Mouse (Mus musculus) limb, embryonic 11.5 days (tissue): ENCODE measurements around the gene Hmgb2. TPM values are rescaled to one million over a fixed set of nuclear protein-coding genes. Genes with fewer than 3 reads are reported as not detected.
"Not testable (repeated sequence)": the region's sequence is repeated elsewhere in the genome, so short reads cannot be mapped to it uniquely, and the experiment has no call there.

ENCODE experiments used
- ATAC-seq: fragments of 200-750 bp; cut with Nextera tagmentation; 2 replicates; pipeline ENCODE4 v1.8.0; 2017; ENCODE audit warnings: low read depth; ENCODE audit not compliant: insufficient number of reproducible peaks, low FRiP score, low TSS enrichment
- DNase-seq: peaks from one replicate; pipeline ENCODE4 v3.0.0-alpha.2; 2015; ENCODE audit warnings: low spot score
- H3K27ac ChIP-seq: fragments of 300-500 bp; sonication (generic); replicated peaks from 2 replicates; pipeline ENCODE4 v1.5.1; 2014; ENCODE audit warnings: low read depth, mild to moderate bottlenecking, low read length
- H3K27me3 ChIP-seq: fragments of 300-500 bp; sonication (generic); 2 replicates; pipeline ENCODE4 v1.6.1; 2014; ENCODE audit warnings: mild to moderate bottlenecking, low read length, mixed read lengths; ENCODE audit not compliant: control insufficient read depth, insufficient read depth
- H3K36me3 ChIP-seq: fragments of 300-500 bp; sonication (generic); 2 replicates; pipeline ENCODE4 v1.6.1; 2014; ENCODE audit warnings: mild to moderate bottlenecking, low read length, moderate library complexity, mixed read lengths; ENCODE audit not compliant: control insufficient read depth, insufficient read depth
- H3K4me1 ChIP-seq: fragments of 300-500 bp; sonication (generic); 2 replicates; pipeline ENCODE4 v1.6.1; 2014; ENCODE audit warnings: low read length, mixed read lengths; ENCODE audit not compliant: control insufficient read depth, insufficient read depth
- H3K4me2 ChIP-seq: fragments of 300-500 bp; sonication (generic); 2 replicates; pipeline ENCODE4 v1.6.1; 2014; ENCODE audit warnings: low read depth, mild to moderate bottlenecking, moderate library complexity; ENCODE audit not compliant: severe bottlenecking
- H3K4me3 ChIP-seq: fragments of 300-500 bp; sonication (generic); 2 replicates; pipeline ENCODE4 v1.5.1; 2014; ENCODE audit warnings: low read depth, low read length
- H3K9ac ChIP-seq: fragments of 300-500 bp; sonication (generic); 2 replicates; pipeline ENCODE4 v1.6.1; 2014; ENCODE audit warnings: mild to moderate bottlenecking, low read length
- H3K9me3 ChIP-seq: fragments of 300-500 bp; sonication (generic); 2 replicates; pipeline ENCODE4 v1.6.1; 2016; ENCODE audit warnings: low read length; ENCODE audit not compliant: control insufficient read depth
- WGBS: fragments of 180-500 bp; shearing (Covaris S2); extraction: QIAGEN DNeasy Blood & Tissue Kit; methylation state at CpG from one replicate; pipeline ENCODE4 v1.1.7; 2014; 5-methylcytosine and 5-hydroxymethylcytosine counted together
- polyA plus RNA-seq: library from polyadenylated mRNA; unstranded; fragments of >200 nt; fragmentation: Nextera tagmentation; extraction: Ambion mirVana; gene quantifications from 2 replicates; pipeline ENCODE4 v1.2.1, GENCODE M21; 2014

Hmgb2 gene
- polyA plus RNA-seq, 1 experiment from 2014 or later, result 597 TPM

GRCm38 (mm10) chr8:57498847-57499511 lies 12.7 kb upstream of the Hmgb2 start:
- no peaks in the 10 kb centered on the region for H3K36me3 ChIP-seq
- whole genome bisulfite sequencing, result 81% methylated on average over 17 of the region's 17 CpGs
- no peaks in the 10 kb centered on the region for H3K4me1 ChIP-seq
- no peak overlapping the region for H3K9ac ChIP-seq
- no peak overlapping the region for H3K4me2 ChIP-seq
- no peak for ATAC-seq
- no peak overlapping the region for H3K27ac ChIP-seq
- H3K27me3 ChIP-seq, result no peaks in the 10 kb centered on the region
- H3K4me3 ChIP-seq, result no peak overlapping the region
- H3K9me3 ChIP-seq, result no peaks in the 10 kb centered on the region
- DNase-seq, result no peak

GRCm38 (mm10) chr8:57503641-57504040 lies 8.1 kb upstream of the Hmgb2 start:
- Histone ChIP-seq H3K9ac (no peak overlapping the region), H3K4me3 (no peak overlapping the region), H3K27me3 (no peaks in the 10 kb centered on the region), H3K4me1 (no peaks in the 10 kb centered on the region), H3K27ac (no peak overlapping the region), H3K9me3 (no peaks in the 10 kb centered on the region), H3K4me2 (no peak overlapping the region), H3K36me3 (no peaks in the 10 kb centered on the region)
- ATAC-seq, result no peak
- 57% methylated on average over 5 of the region's 5 CpGs for WGBS
- DNase-seq, result peak; percentile 87

- not testable (repeated sequence) for H3K9ac ChIP-seq, H3K4me2 ChIP-seq, H3K36me3 ChIP-seq, H3K4me1 ChIP-seq, H3K4me3 ChIP-seq, H3K27me3 ChIP-seq, ATAC-seq, H3K9me3 ChIP-seq, H3K27ac ChIP-seq
- DNase-seq, result peak; percentile 12
- 86% methylated on average over 1 of the region's 1 CpGs for WGBS
These were observed 6.2 kb upstream of the Hmgb2 start for GRCm38 (mm10) chr8:57505500-57505899.

DNA sequence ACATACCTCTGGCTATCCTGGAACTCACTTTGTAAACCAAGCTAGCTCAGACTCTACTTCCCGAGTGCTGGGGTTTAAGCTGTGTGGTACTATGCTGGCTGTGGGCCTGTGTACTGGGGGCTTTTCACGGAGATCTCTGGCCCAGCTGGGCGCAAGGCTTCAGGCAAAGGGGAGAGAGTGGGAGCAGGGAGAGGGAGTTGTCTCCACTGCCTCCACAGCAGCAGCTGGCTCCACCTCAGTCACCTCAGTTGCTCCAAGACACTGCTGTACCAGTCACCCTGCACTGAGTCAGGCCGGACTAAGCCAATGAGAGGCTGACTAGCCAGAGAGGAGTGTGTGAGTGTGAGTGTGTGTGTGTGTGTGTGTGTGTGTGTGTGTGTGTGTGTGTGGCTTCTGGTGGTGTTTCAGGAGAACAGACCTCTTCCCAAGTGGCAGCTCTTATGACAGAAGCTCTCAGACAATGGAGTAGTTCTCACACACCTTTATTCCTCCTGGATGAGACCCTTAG lies 4.1 kb upstream of the Hmgb2 start:
- Histone ChIP-seq H3K27ac (no peak overlapping the region), H3K4me2 (no peak overlapping the region)
- DNase-seq, result peak; percentile 17

DNA sequence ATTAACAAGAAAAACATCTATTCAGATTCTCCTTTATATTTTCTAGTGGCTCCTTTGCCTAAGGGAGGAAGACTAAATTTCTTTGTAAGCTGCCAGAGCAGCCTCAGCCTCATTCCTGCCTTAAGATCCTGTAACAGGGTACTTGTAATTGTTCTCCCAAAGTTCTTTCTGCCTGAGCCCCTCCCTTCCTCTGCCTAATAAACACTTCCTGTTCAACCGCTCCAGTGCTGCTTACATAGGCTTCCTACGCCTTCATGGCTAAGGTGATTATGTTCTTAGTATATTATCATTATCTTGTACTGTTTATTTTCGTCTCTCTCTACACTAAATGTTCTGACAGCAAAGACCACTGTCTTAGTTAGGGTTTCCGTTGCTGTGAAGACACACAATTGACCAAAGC lies 3.0 kb upstream of the Hmgb2 start:
- peaks cover 2% of the 10 kb centered on the region; the same call in 1 of the 2 replicates for H3K4me1 ChIP-seq
- no peak overlapping the region for H3K4me2 ChIP-seq
- no peaks in the 10 kb centered on the region for H3K9me3 ChIP-seq
- H3K27me3 ChIP-seq, result no peaks in the 10 kb centered on the region
- 81% methylated on average over 4 of the region's 4 CpGs for WGBS
- no peak overlapping the region for H3K27ac ChIP-seq
- no peaks in the 10 kb centered on the region for H3K36me3 ChIP-seq
- ATAC-seq, result no peak
- no peak overlapping the region for H3K9ac ChIP-seq
- no peak overlapping the region for H3K4me3 ChIP-seq
- peak; percentile 16 for DNase-seq

More for the DNA sequence above, 4.1 kb upstream of the Hmgb2 start:
- 79% methylated on average over 4 of the region's 4 CpGs for WGBS
- H3K4me3 ChIP-seq, result no peak overlapping the region
- H3K36me3 ChIP-seq, result no peaks in the 10 kb centered on the region
- H3K9ac ChIP-seq, result no peak overlapping the region
- H3K27me3 ChIP-seq, result no peaks in the 10 kb centered on the region
- no peaks in the 10 kb centered on the region for H3K9me3 ChIP-seq
- ATAC-seq, result no peak
- no peaks in the 10 kb centered on the region for H3K4me1 ChIP-seq

DNA sequence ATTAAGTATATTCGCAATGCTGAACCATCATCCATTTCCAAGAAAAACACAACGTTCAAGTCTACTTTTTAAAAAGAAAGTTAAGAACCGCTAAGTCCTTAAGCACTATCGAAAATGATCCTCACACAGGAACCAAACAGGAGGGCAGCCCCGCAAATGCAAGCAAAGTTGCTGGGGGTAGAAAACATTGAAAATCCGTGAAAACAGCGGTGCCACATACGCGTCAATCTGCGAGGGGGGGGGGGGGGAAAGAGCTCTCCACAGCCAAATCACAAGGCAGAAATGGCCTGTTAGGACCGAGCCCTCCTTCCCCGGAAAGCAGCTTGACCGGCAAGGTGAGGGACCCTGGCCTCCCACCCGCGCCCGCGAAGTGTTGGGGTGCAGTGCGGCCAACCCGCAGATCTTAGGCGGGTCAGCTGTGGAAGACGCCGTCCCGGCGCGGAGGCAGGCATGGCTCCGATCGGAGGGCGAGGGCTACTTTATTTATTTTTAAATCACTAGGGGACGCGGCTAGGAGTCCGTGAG lies 854 bp upstream of the Hmgb2 start:
- no peaks in the 10 kb centered on the region for H3K27me3 ChIP-seq
- H3K4me3 ChIP-seq, result peak overlapping the region; percentile 92
- peak overlapping the region; percentile 100 for H3K27ac ChIP-seq
- peaks cover 2% of the 10 kb centered on the region; the same call in 1 of the 2 replicates for H3K4me1 ChIP-seq
- no peaks in the 10 kb centered on the region for H3K9me3 ChIP-seq
- peak overlapping the region; percentile 100 for H3K9ac ChIP-seq
- H3K4me2 ChIP-seq, result peak overlapping the region; percentile 78
- 3% methylated on average over 31 of the region's 31 CpGs for WGBS
- DNase-seq (no peak), ATAC-seq (no peak; the same call in 1 of the 2 replicates)
- H3K36me3 ChIP-seq, result no peaks in the 10 kb centered on the region; the same call in 1 of the 2 replicates

GRCm38 (mm10) chr8:57512141-57513056 lies 692 bp downstream of the Hmgb2 start:
- ATAC-seq (peak; percentile 22; the same call in 1 of the 2 replicates), DNase-seq (peak; percentile 81)
- Histone ChIP-seq H3K4me3 (peak overlapping the region; percentile 92), H3K9ac (peak overlapping the region; percentile 100), H3K9me3 (no peaks in the 10 kb centered on the region), H3K4me2 (peak overlapping the region; percentile 67), H3K27me3 (no peaks in the 10 kb centered on the region), H3K4me1 (peaks cover 2% of the 10 kb centered on the region; the same call in 1 of the 2 replicates), H3K27ac (peak overlapping the region; percentile 100), H3K36me3 (peaks cover 2% of the 10 kb centered on the region; the same call in 1 of the 2 replicates)
- under 1% methylated on average over 60 of the region's 96 CpGs for WGBS

DNA sequence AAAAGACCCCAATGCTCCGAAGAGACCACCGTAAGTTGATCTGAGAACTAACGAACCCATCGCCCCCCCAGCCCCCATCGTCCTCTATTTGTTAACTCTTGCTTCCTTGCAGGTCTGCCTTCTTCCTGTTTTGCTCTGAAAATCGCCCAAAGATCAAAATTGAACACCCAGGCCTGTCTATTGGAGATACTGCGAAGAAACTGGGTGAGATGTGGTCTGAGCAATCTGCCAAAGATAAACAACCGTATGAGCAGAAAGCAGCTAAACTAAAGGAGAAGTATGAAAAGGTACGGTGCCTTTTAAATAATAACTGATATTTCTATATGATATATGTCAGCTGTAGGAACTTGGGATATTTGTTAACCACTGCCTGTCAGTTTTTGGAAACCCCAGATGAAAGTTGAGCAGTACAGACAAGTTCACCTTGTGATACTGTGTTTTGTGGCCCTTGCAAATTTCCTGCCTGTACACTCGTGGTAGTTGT lies 1.5 kb downstream of the Hmgb2 start:
- not testable (repeated sequence) for DNase-seq, H3K27me3 ChIP-seq, H3K36me3 ChIP-seq, H3K9me3 ChIP-seq, H3K27ac ChIP-seq, ATAC-seq, H3K4me1 ChIP-seq
- peak overlapping the region; percentile 92 for H3K4me3 ChIP-seq
- 28% methylated on average over 9 of the region's 10 CpGs for WGBS
- H3K4me2 ChIP-seq, result peak overlapping the region; percentile 67
- H3K9ac ChIP-seq, result peak overlapping the region; percentile 100
